Mouse (Mus musculus) megakaryocyte, adult 5-6 weeks (primary cell): ENCODE data around the gene Ctsq. TPM values are rescaled to one million over a fixed set of nuclear protein-coding genes. Genes with fewer than 3 reads are reported as not detected.
"Not testable (repeated sequence)": the region's sequence is repeated elsewhere in the genome, so short reads cannot be mapped to it uniquely, and the experiment has no call there.

ENCODE experiments used
- ATAC-seq: 2 replicates; pipeline ENCODE4 v1.8.0; 2016; ENCODE audit warnings: mild to moderate bottlenecking, inconsistent platforms; ENCODE audit not compliant: poor library complexity, severe bottlenecking
- total RNA-seq, 2 experiments: library from RNA; stranded (forward) in 1 of 2; stranded (reverse) in 1 of 2; fragments of 153-499, 151-499 nt in 1 of 2; fragments of 221-1000, 200-1000 nt in 1 of 2; gene quantifications; 2 replicates each; pipeline versions ENCODE4 v1.2.3 to v1.2.4; 2015 to 2017

The Ctsq gene
- total RNA-seq (2015) (not detected in 2 replicates), total RNA-seq (2017) (not detected in 2 replicates)

GRCm38 (mm10) chr13:61040531-61040930 lies at the start of gene Ctsq:
Gene Ctsq (minus strand): TSS chr13:61040631.
- no peak for ATAC-seq

- ATAC-seq = no peak
Observed at GRCm38 (mm10) chr13:61022785-61023184, 17.6 kb downstream of the Ctsq start.

- ATAC-seq = no peak
Observed at GRCm38 (mm10) chr13:61021844-61022243, 18.6 kb downstream of the Ctsq start.

- ATAC-seq = no peak
Observed at GRCm38 (mm10) chr13:61010171-61010570, 30.3 kb downstream of the Ctsq start.

- no peak for ATAC-seq
Observed at GRCm38 (mm10) chr13:61005859-61006258, 34.6 kb downstream of the Ctsq start, which contains the start of gene Ctsj. Gene Ctsj (minus strand): TSS chr13:61005959.

GRCm38 (mm10) chr13:60997600-60997999 lies 42.8 kb downstream of the Ctsq start:
- ATAC-seq = no peak

- ATAC-seq = not testable (repeated sequence)
Observed at GRCm38 (mm10) chr13:60986915-60987314, 53.5 kb downstream of the Ctsq start.

Other genes with a start within 250 kb of the Ctsq start
- gene Ctsll3, start 237.8 kb downstream of the Ctsq start, total RNA-seq (2015) = not detected in 2 replicates
- not detected in 2 replicates for gene Ctsll3, start 237.8 kb downstream of the Ctsq start, total RNA-seq (2017)
- 0.16 and 0.30 TPM in 2 replicates for gene 4930486L24Rik, start 176.2 kb downstream of the Ctsq start, total RNA-seq (2015)
- 0.22 TPM in 1 of 2 replicates, not detected in the other for gene 4930486L24Rik, start 176.2 kb downstream of the Ctsq start, total RNA-seq (2017)
- not detected in 2 replicates for gene Gm49392, start 143.7 kb downstream of the Ctsq start, total RNA-seq (2015)
- gene Gm49392, start 143.7 kb downstream of the Ctsq start, total RNA-seq (2017) = 0.61 TPM in 1 of 2 replicates, not detected in the other
- 1.7 and 3.0 TPM in 2 replicates for gene Ctla2b, start 143.2 kb downstream of the Ctsq start, total RNA-seq (2015)
- 1.7 and 2.1 TPM in 2 replicates for gene Ctla2b, start 143.2 kb downstream of the Ctsq start, total RNA-seq (2017)
- not detected in 2 replicates for gene Tpbpb, start 135.8 kb downstream of the Ctsq start, total RNA-seq (2015)
- gene Tpbpb, start 135.8 kb downstream of the Ctsq start, total RNA-seq (2017) = not detected in 2 replicates
- not detected in 2 replicates for gene Gm49393, start 105.0 kb downstream of the Ctsq start, total RNA-seq (2015)
- gene Gm49393, start 105.0 kb downstream of the Ctsq start, total RNA-seq (2017) = not detected in 2 replicates
- 1.1 TPM in 1 of 2 replicates, not detected in the other for gene Gm49391, start 104.1 kb downstream of the Ctsq start, total RNA-seq (2015)
- not detected in 2 replicates for gene Gm49391, start 104.1 kb downstream of the Ctsq start, total RNA-seq (2017)
- 1.6 and 5.3 TPM in 2 replicates for gene Ctla2a, start 104.0 kb downstream of the Ctsq start, total RNA-seq (2015)
- gene Ctla2a, start 104.0 kb downstream of the Ctsq start, total RNA-seq (2017) = 4.4 and 9.3 TPM in 2 replicates
- gene Tpbpa, start 98.6 kb downstream of the Ctsq start, total RNA-seq (2015) = not detected in 2 replicates
- gene Tpbpa, start 98.6 kb downstream of the Ctsq start, total RNA-seq (2017) = not detected in 2 replicates
- not detected in 2 replicates for gene Ctsj, start 34.7 kb downstream of the Ctsq start, total RNA-seq (2015)
- not detected in 2 replicates for gene Ctsj, start 34.7 kb downstream of the Ctsq start, total RNA-seq (2017)
- gene Ctsr, start 123.6 kb upstream of the Ctsq start, total RNA-seq (2015) = not detected in 2 replicates
- gene Ctsr, start 123.6 kb upstream of the Ctsq start, total RNA-seq (2017) = not detected in 2 replicates
- not detected in 2 replicates for gene Cts6, start 162.8 kb upstream of the Ctsq start, total RNA-seq (2015)
- gene Cts6, start 162.8 kb upstream of the Ctsq start, total RNA-seq (2017) = not detected in 2 replicates
- not detected in 2 replicates for gene Cts8, start 214.7 kb upstream of the Ctsq start, total RNA-seq (2015)
- gene Cts8, start 214.7 kb upstream of the Ctsq start, total RNA-seq (2017) = not detected in 2 replicates
- not detected in 2 replicates for gene Gm49398, start 248.2 kb upstream of the Ctsq start, total RNA-seq (2015)
- gene Gm49398, start 248.2 kb upstream of the Ctsq start, total RNA-seq (2017) = not detected in 2 replicates